Mouse (Mus musculus) limb, embryonic 15.5 days (tissue): Measurements from ENCODE around the gene Slc26a10. TPM values are rescaled to one million over a fixed set of nuclear protein-coding genes. Genes with fewer than 3 reads are reported as not detected.

Experiments
- ATAC-seq: fragments of 200-750 bp; cut with Nextera tagmentation; 2 replicates; pipeline ENCODE4 v1.8.0; 2017; ENCODE audit warnings: low read depth, moderate TSS enrichment; ENCODE audit not compliant: insufficient number of reproducible peaks, low FRiP score, low TSS enrichment
- H3K27ac ChIP-seq: fragments of 300-500 bp; sonication (generic); 2 replicates; pipeline ENCODE4 v1.5.1; 2015; ENCODE audit warnings: moderate library complexity, mild to moderate bottlenecking, inconsistent platforms
- H3K27me3 ChIP-seq: fragments of 300-500 bp; sonication (generic); 2 replicates; pipeline ENCODE4 v1.6.1; 2015; ENCODE audit warnings: inconsistent platforms
- H3K36me3 ChIP-seq: fragments of 300-500 bp; sonication (generic); 2 replicates; pipeline ENCODE4 v1.6.1; 2015; ENCODE audit warnings: inconsistent platforms
- H3K4me1 ChIP-seq: fragments of 300-500 bp; sonication (generic); 2 replicates; pipeline ENCODE4 v1.6.1; 2015; ENCODE audit warnings: inconsistent platforms
- H3K4me2 ChIP-seq: fragments of 300-500 bp; sonication (generic); 2 replicates; pipeline ENCODE4 v1.6.1; 2015; ENCODE audit warnings: mild to moderate bottlenecking, inconsistent platforms
- H3K4me3 ChIP-seq: fragments of 300-500 bp; sonication (generic); 2 replicates; pipeline ENCODE4 v1.5.1; 2015; ENCODE audit warnings: mild to moderate bottlenecking, inconsistent platforms
- H3K9ac ChIP-seq: fragments of 300-500 bp; sonication (generic); 2 replicates; pipeline ENCODE4 v1.6.1; 2015; ENCODE audit warnings: inconsistent platforms
- H3K9me3 ChIP-seq: fragments of 300-500 bp; sonication (generic); 2 replicates; pipeline ENCODE4 v1.6.1; 2016; ENCODE audit warnings: inconsistent platforms
- WGBS: fragments of 180-500 bp; shearing (Covaris S2); methylation state at CpG from one replicate; pipeline ENCODE4 v1.1.7; 2015; 5-methylcytosine and 5-hydroxymethylcytosine counted together
- polyA plus RNA-seq: library from polyadenylated mRNA; unstranded; fragments of >200 nt; fragmentation: Nextera tagmentation; extraction: Ambion mirVana; gene quantifications from 2 replicates; pipeline ENCODE4 v1.2.1, GENCODE M21; 2015

Gene Slc26a10
- polyA plus RNA-seq, 1 experiment from 2014 or later, result 1.7 TPM

DNA sequence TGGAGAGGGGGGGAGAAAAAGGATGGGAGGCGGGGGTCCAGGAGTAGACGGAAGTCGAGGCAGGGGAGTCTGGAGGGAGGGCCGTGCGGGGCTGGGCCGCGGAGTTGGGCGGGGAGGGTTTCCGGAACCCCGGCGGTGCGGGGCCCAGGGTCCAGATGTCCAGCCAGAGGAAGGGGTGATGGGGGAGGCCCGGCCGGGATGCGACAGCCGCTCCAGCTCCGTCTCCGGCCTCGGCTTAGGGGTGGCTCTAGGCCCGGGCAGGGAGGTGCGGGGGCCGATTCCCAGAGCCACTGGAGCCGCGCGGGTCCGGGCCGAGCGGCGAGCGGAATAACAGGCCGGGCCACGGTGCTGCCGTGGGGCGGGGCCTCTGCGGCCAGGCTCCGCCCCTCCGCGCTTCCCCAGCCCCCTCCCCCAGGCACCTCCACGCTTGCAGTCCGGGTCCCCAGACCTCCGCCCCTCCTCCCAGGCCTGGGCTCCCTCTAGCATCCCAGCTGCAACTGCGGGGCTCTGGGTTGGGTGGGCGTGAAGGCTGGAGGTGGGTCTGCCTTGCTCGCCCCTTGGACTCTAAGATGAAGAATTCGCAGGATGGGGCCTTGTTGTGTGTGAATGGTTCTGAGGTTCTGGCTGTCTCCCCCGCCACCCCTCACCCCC is 8.1 kb upstream of the Slc26a10 start:
- peaks cover 52% of the 10 kb centered on the region for H3K36me3 ChIP-seq
- peaks cover 46% of the 10 kb centered on the region for H3K4me1 ChIP-seq

DNA sequence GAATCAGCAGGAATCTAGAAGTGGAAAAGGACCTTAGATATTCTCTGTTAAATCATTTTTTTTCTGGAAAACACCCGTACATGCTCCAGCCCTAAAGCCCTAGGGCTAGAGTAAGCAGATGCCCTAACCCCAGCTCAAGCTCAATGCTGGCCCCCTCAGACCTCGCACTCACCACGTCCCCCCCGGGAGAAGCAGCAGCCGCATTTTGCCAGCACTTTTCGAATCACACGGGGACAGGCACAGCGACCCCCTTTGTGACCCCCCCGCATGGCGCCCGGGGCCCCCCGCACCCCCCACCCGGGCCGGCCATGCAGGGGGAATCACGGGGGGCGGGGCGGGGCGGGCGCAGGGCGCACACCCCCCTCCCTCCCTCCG is 7.6 kb upstream of the Slc26a10 start:
- under 1% methylated on average over 15 of the region's 21 CpGs for WGBS
- Histone ChIP-seq H3K4me2 (peak overlapping the region; percentile 88), H3K27ac (peak overlapping the region; percentile 96), H3K9ac (peak overlapping the region; percentile 78), H3K27me3 (no peaks in the 10 kb centered on the region), H3K36me3 (peaks cover 57% of the 10 kb centered on the region), H3K4me3 (peak overlapping the region; percentile 76), H3K4me1 (peaks cover 43% of the 10 kb centered on the region), H3K9me3 (no peaks in the 10 kb centered on the region)
- no peak for ATAC-seq

More for the DNA sequence above, 8.1 kb upstream of the Slc26a10 start:
- Histone ChIP-seq H3K4me3 (peak overlapping the region; percentile 76), H3K4me2 (peak overlapping the region; percentile 88), H3K9ac (peak overlapping the region; percentile 78), H3K27me3 (no peaks in the 10 kb centered on the region), H3K27ac (peak overlapping the region; percentile 96), H3K9me3 (no peaks in the 10 kb centered on the region)
- 0% methylated on average over 34 of the region's 46 CpGs for WGBS
- peak; percentile 82 for ATAC-seq

GRCm38 (mm10) chr10:127187371-127188078 is 7.1 kb upstream of the Slc26a10 start:
- Histone ChIP-seq H3K27ac (peak overlapping the region; percentile 96), H3K9me3 (no peaks in the 10 kb centered on the region), H3K9ac (no peak overlapping the region), H3K4me2 (peak overlapping the region; percentile 88), H3K4me3 (peak overlapping the region; percentile 76), H3K4me1 (peaks cover 37% of the 10 kb centered on the region), H3K36me3 (peaks cover 58% of the 10 kb centered on the region), H3K27me3 (no peaks in the 10 kb centered on the region)
- no peak for ATAC-seq
- 37% methylated on average over 10 of the region's 10 CpGs for WGBS

DNA sequence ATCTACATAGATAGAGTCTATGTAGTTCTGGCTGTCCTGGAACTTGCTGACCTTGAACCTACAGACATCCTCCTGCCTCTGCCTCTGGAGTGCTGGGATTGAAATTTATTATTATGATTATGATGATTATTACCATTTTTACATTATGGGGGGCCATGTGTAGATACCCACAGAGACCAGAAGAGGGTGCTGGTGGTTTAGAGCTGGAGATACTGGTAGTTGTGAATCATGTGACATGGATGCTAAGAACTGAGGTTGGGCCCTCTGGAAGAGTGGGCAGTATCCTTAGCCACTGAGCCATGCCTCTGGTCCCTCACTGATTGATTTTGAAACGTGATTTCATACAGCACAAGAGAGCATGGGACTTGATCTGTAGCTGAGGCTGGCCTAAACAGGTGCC is 6.0 kb upstream of the Slc26a10 start:
- no peak for ATAC-seq
- Histone ChIP-seq H3K27me3 (peaks cover 8% of the 10 kb centered on the region; the same call in 1 of the 2 replicates), H3K4me1 (peaks cover 36% of the 10 kb centered on the region), H3K4me2 (no peak overlapping the region), H3K4me3 (no peak overlapping the region), H3K9me3 (no peaks in the 10 kb centered on the region), H3K9ac (no peak overlapping the region), H3K36me3 (peaks cover 61% of the 10 kb centered on the region), H3K27ac (no peak overlapping the region)
- WGBS, result 92% methylated on average over 1 of the region's 1 CpGs

DNA sequence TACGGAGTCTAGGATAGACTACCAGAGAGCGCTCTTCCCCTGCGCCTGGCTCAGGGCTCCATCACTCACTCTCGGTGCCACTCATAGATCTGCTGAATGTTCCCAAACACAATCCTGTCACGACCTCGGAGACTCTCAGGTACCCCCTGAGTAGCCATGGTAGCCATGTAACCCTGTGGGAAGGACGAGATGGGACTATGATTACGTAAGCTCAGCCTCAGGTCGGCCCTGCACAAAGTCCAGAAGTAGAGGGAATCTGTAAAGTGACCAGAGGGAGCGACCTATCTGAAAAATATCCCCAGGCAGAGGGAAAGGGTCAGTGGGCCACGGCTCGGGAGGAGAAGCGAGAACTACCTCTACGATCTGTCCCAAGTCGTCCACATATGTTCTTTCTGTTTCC is 5.1 kb upstream of the Slc26a10 start:
- Histone ChIP-seq H3K27ac (no peak overlapping the region), H3K9ac (no peak overlapping the region), H3K4me1 (peaks cover 29% of the 10 kb centered on the region), H3K36me3 (peaks cover 56% of the 10 kb centered on the region), H3K27me3 (peaks cover 17% of the 10 kb centered on the region), H3K4me2 (no peak overlapping the region), H3K4me3 (no peak overlapping the region), H3K9me3 (no peaks in the 10 kb centered on the region)
- 85% methylated on average over 15 of the region's 15 CpGs for WGBS
- ATAC-seq, result no peak

DNA sequence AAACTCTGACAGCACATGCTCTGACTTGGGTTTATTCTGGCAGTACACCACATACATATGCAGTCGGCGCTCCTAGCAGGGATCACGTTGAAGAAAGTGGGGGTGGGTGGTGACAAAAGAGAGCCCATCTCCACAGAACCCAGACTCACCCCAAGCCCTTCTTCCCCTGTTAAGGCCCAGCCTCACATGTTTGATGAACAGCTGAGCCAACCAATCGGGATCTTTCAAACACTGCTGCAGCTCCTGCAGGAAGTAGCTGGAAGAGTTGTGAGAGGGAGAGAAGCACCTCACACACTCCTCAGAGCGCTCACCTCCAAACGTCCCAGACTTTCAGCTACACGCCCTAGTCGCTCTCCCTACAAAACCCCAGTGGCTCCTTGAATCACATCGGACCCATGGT is 4.7 kb upstream of the Slc26a10 start:
- Histone ChIP-seq H3K4me3 (no peak overlapping the region), H3K4me2 (no peak overlapping the region), H3K27me3 (peaks cover 21% of the 10 kb centered on the region), H3K27ac (no peak overlapping the region), H3K9ac (no peak overlapping the region), H3K36me3 (peaks cover 56% of the 10 kb centered on the region), H3K9me3 (no peaks in the 10 kb centered on the region), H3K4me1 (peaks cover 29% of the 10 kb centered on the region)
- 72% methylated on average over 9 of the region's 9 CpGs for WGBS
- no peak for ATAC-seq

- peaks cover 35% of the 10 kb centered on the region for H3K27me3 ChIP-seq
- H3K4me1 ChIP-seq, result peaks cover 31% of the 10 kb centered on the region
- no peak overlapping the region for H3K27ac ChIP-seq
- H3K36me3 ChIP-seq, result peaks cover 56% of the 10 kb centered on the region
- H3K4me3 ChIP-seq, result no peak overlapping the region
- H3K9ac ChIP-seq, result no peak overlapping the region
- WGBS, result 20% methylated on average over 20 of the region's 20 CpGs
- no peak for ATAC-seq
- H3K9me3 ChIP-seq, result no peaks in the 10 kb centered on the region
- H3K4me2 ChIP-seq, result no peak overlapping the region
Observed at GRCm38 (mm10) chr10:127183759-127184158, 3.3 kb upstream of the Slc26a10 start.

- H3K9me3 ChIP-seq, result no peaks in the 10 kb centered on the region
- H3K27me3 ChIP-seq, result peaks cover 45% of the 10 kb centered on the region
- H3K27ac ChIP-seq, result no peak overlapping the region
- ATAC-seq, result no peak
- peaks cover 56% of the 10 kb centered on the region for H3K36me3 ChIP-seq
- no peak overlapping the region for H3K4me2 ChIP-seq
- peaks cover 34% of the 10 kb centered on the region for H3K4me1 ChIP-seq
- no peak overlapping the region for H3K9ac ChIP-seq
- no peak overlapping the region for H3K4me3 ChIP-seq
- WGBS, result 91% methylated on average over 4 of the region's 4 CpGs
Observed at GRCm38 (mm10) chr10:127182624-127183023, 2.2 kb upstream of the Slc26a10 start.

- no peak overlapping the region for H3K9ac ChIP-seq
- H3K27me3 ChIP-seq, result peaks cover 55% of the 10 kb centered on the region
- H3K9me3 ChIP-seq, result no peaks in the 10 kb centered on the region
- H3K36me3 ChIP-seq, result peaks cover 49% of the 10 kb centered on the region
- no peak overlapping the region for H3K4me2 ChIP-seq
- no peak overlapping the region for H3K4me3 ChIP-seq
- WGBS, result 74% methylated on average over 6 of the region's 6 CpGs
- no peak overlapping the region for H3K27ac ChIP-seq
- H3K4me1 ChIP-seq, result peaks cover 38% of the 10 kb centered on the region
- no peak for ATAC-seq
Observed at GRCm38 (mm10) chr10:127181566-127181965, 1.1 kb upstream of the Slc26a10 start.

DNA sequence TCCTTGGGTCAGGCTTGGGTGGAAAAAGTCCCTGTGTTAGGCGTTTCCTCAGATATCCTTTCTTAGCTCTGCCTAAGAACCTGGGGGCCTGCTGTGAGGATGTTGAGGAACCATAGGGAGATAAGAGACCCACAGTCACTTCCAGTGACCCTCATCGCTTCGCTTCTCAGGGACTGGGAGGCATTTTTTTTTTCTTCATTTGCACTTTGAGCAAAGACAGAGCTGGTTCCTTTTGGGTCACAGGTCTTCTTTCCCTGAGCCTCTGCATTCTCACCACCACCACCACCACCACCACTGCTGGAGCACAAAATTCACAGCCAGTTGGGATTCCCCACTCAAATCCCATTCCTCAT is 226 bp upstream of the Slc26a10 start:
- Histone ChIP-seq H3K36me3 (peaks cover 40% of the 10 kb centered on the region), H3K9me3 (no peaks in the 10 kb centered on the region), H3K4me2 (peak overlapping the region; percentile 42), H3K9ac (no peak overlapping the region), H3K27me3 (peaks cover 63% of the 10 kb centered on the region), H3K4me3 (no peak overlapping the region), H3K27ac (no peak overlapping the region), H3K4me1 (peaks cover 38% of the 10 kb centered on the region)
- WGBS, result 35% methylated on average over 3 of the region's 3 CpGs
- ATAC-seq, result no peak

- Histone ChIP-seq H3K27me3 (peaks cover 67% of the 10 kb centered on the region), H3K27ac (no peak overlapping the region), H3K4me1 (peaks cover 30% of the 10 kb centered on the region), H3K4me3 (peak overlapping the region; percentile 35), H3K36me3 (peaks cover 18% of the 10 kb centered on the region), H3K4me2 (peak overlapping the region; percentile 57), H3K9ac (no peak overlapping the region), H3K9me3 (no peaks in the 10 kb centered on the region)
- no peak for ATAC-seq
- WGBS, result 5% methylated on average over 41 of the region's 41 CpGs
Observed at GRCm38 (mm10) chr10:127178286-127179027, 2.0 kb downstream of the Slc26a10 start.

- WGBS, result 1% methylated on average over 23 of the region's 23 CpGs
- H3K9ac ChIP-seq, result no peak overlapping the region
- H3K27ac ChIP-seq, result no peak overlapping the region
- peaks cover 10% of the 10 kb centered on the region for H3K36me3 ChIP-seq
- H3K9me3 ChIP-seq, result no peaks in the 10 kb centered on the region
- H3K4me3 ChIP-seq, result peak overlapping the region; percentile 35
- H3K4me1 ChIP-seq, result peaks cover 30% of the 10 kb centered on the region
- peaks cover 72% of the 10 kb centered on the region for H3K27me3 ChIP-seq
- ATAC-seq, result peak; percentile 40; the same call in 1 of the 2 replicates
- peak overlapping the region; percentile 57 for H3K4me2 ChIP-seq
Observed at GRCm38 (mm10) chr10:127177719-127178118, 2.7 kb downstream of the Slc26a10 start.
